In genomic region chr13:23682623-23682946, GRCm38 (mm10) we compare ENCODE assay signal across 10 mouse cellular contexts. TPM values are rescaled to one million over a fixed set of nuclear protein-coding genes. Genes with fewer than 3 reads are reported as not detected.
DNase-seq lines count a peak whose midpoint lies in the region; ATAC-seq and TF ChIP-seq lines count a peak whose summit lies in the region.
"Had no signal": no experiment of that assay in that cellular context is flagged by ENCODE, and none has a peak within 500 bp of the region (broad histone marks: within the 10 kb centered on the region; RNA-seq: fewer than 3 reads in every experiment).

No protein-coding gene starts in this region.

- ATAC-seq in lung, embryonic 15.5 days (ENCODE audit: borderline replicate concordance, extremely low read depth, low FRiP score, low TSS enrichment) = no peak
- ATAC-seq in embryonic facial prominence, embryonic 15.5 days (ENCODE audit: insufficient number of reproducible peaks, low FRiP score, low TSS enrichment, low read depth) = no peak
- ATAC-seq in intestine, postnatal 0 days = no peak
- no peak for ATAC-seq in neural tube, embryonic 13.5 days (ENCODE audit: low read depth)

- peaks cover 18% of the 10 kb centered on the region for H3K4me1 ChIP-seq in lung, embryonic 15.5 days
- peaks cover 12% of the 10 kb centered on the region for H3K4me1 ChIP-seq in embryonic facial prominence, embryonic 15.5 days
- H3K4me1 ChIP-seq in intestine, postnatal 0 days (replicated peaks; ENCODE audit: control insufficient read depth, insufficient read depth, low read length) = no peaks in the 10 kb centered on the region
- H3K4me1 ChIP-seq in neural tube, embryonic 13.5 days (replicated peaks) = peaks cover 27% of the 10 kb centered on the region

- H3K9ac ChIP-seq in lung, embryonic 15.5 days = peak overlapping the region; percentile 51
- H3K9ac ChIP-seq in embryonic facial prominence, embryonic 15.5 days = 0 out of 2 replicates have a peak overlapping the region, but pooled peaks have one; percentile 35
- H3K9ac ChIP-seq in intestine, postnatal 0 days (ENCODE audit: low read depth, low read length) = peak overlapping the region; percentile 31; the same call in 1 of the 2 replicates
- peak overlapping the region; percentile 68 for H3K9ac ChIP-seq in neural tube, embryonic 13.5 days

- peak overlapping the region; percentile 49 for H3K4me3 ChIP-seq in lung, embryonic 15.5 days
- H3K4me3 ChIP-seq in embryonic facial prominence, embryonic 15.5 days (replicated peaks) = peak overlapping the region; percentile 51
- H3K4me3 ChIP-seq in intestine, postnatal 0 days (ENCODE audit: low read depth, low read length) = peak overlapping the region; percentile 48
- peak overlapping the region; percentile 50 for H3K4me3 ChIP-seq in neural tube, embryonic 13.5 days

- no peaks in the 10 kb centered on the region for H3K9me3 ChIP-seq in lung, embryonic 15.5 days
- H3K9me3 ChIP-seq in embryonic facial prominence, embryonic 15.5 days (replicated peaks) = no peaks in the 10 kb centered on the region
- no peaks in the 10 kb centered on the region for H3K9me3 ChIP-seq in intestine, postnatal 0 days (ENCODE audit: control insufficient read depth)
- H3K9me3 ChIP-seq in neural tube, embryonic 13.5 days = no peaks in the 10 kb centered on the region

- no peaks in the 10 kb centered on the region for H3K27me3 ChIP-seq in lung, embryonic 15.5 days
- no peaks in the 10 kb centered on the region for H3K27me3 ChIP-seq in embryonic facial prominence, embryonic 15.5 days
- H3K27me3 ChIP-seq in intestine, postnatal 0 days (replicated peaks; ENCODE audit: control insufficient read depth, insufficient read depth, low read length) = no peaks in the 10 kb centered on the region
- no peaks in the 10 kb centered on the region for H3K27me3 ChIP-seq in neural tube, embryonic 13.5 days

- WGBS in lung, embryonic 15.5 days = 17% methylated on average over 1 of the region's 1 CpGs
- WGBS in embryonic facial prominence, embryonic 15.5 days = 64% methylated on average over 1 of the region's 1 CpGs
- WGBS in intestine, postnatal 0 days = 20% methylated on average over 1 of the region's 1 CpGs
- 42% methylated on average over 1 of the region's 1 CpGs for WGBS in neural tube, embryonic 13.5 days

- DNase-seq in lung, postnatal 4 days = no peak
- DNase-seq in testis, postnatal 10 days (ENCODE audit: low spot score) = no peak
- no peak for DNase-seq in cerebellum, adult 11-12 months
- no peak for DNase-seq in right cerebral cortex, postnatal 36 days (ENCODE audit: low spot score in 2 of 2)
- DNase-seq: heart, postnatal 10 days; thymus, postnatal 36 days had no signal

- H3K4me2 ChIP-seq in lung, embryonic 15.5 days = peak overlapping the region; percentile 59
- H3K4me2 ChIP-seq in embryonic facial prominence, embryonic 15.5 days (replicated peaks) = peak overlapping the region; percentile 50
- peak overlapping the region; percentile 61 for H3K4me2 ChIP-seq in intestine, postnatal 0 days (replicated peaks; ENCODE audit: low read depth)
- H3K4me2 ChIP-seq in neural tube, embryonic 13.5 days = peak overlapping the region; percentile 72

- H3K27ac ChIP-seq in lung, embryonic 15.5 days = peak overlapping the region; percentile 99
- peak overlapping the region; percentile 94 for H3K27ac ChIP-seq in embryonic facial prominence, embryonic 15.5 days (replicated peaks)
- 0 out of 2 replicates have a peak overlapping the region, but pooled peaks have one; percentile 60 for H3K27ac ChIP-seq in intestine, postnatal 0 days (ENCODE audit: low read depth, low read length)
- H3K27ac ChIP-seq in neural tube, embryonic 13.5 days (replicated peaks) = peak overlapping the region; percentile 96; the same call in 1 of the 2 replicates

- TF ChIP-seq CTCF in intestine, postnatal 0 days (IDR thresholded peaks at IDR 0.05; ENCODE audit: low read depth) = no peak

- no peaks in the 10 kb centered on the region for H3K36me3 ChIP-seq in lung, embryonic 15.5 days
- no peaks in the 10 kb centered on the region for H3K36me3 ChIP-seq in embryonic facial prominence, embryonic 15.5 days
- H3K36me3 ChIP-seq in intestine, postnatal 0 days (ENCODE audit: control insufficient read depth, insufficient read depth) = no peaks in the 10 kb centered on the region
- no peaks in the 10 kb centered on the region for H3K36me3 ChIP-seq in neural tube, embryonic 13.5 days

RNA-seq across cellular contexts. Expression of gene Hist1h2ac, which starts 1.2 kb away (rescaled TPM):
- polyA plus RNA-seq in lung, embryonic 15.5 days (2015; fragmentation: Nextera tagmentation; extraction: Ambion mirVana) = 1.6 and 1.8 TPM in 2 replicates
- polyA plus RNA-seq in embryonic facial prominence, embryonic 15.5 days (2015; fragmentation: Nextera tagmentation; extraction: Ambion mirVana) = 1.1 and 1.3 TPM in 2 replicates
- 0.46 TPM in 2 replicates for polyA plus RNA-seq in intestine, postnatal 0 days (2015; fragmentation: Nextera tagmentation; extraction: Ambion mirVana)
- polyA plus RNA-seq in neural tube, embryonic 13.5 days (2015; fragmentation: Nextera tagmentation; extraction: Ambion mirVana) = 0.40 and 0.66 TPM in 2 replicates

RNA-seq across cellular contexts. Expression of gene Hist1h2bc, which starts 1.4 kb away (rescaled TPM):
- 60.8 and 63.6 TPM in 2 replicates for polyA plus RNA-seq in lung, embryonic 15.5 days (2015; fragmentation: Nextera tagmentation; extraction: Ambion mirVana)
- polyA plus RNA-seq in embryonic facial prominence, embryonic 15.5 days (2015; fragmentation: Nextera tagmentation; extraction: Ambion mirVana) = 63.3 and 66.8 TPM in 2 replicates
- 211 and 224 TPM in 2 replicates for polyA plus RNA-seq in intestine, postnatal 0 days (2015; fragmentation: Nextera tagmentation; extraction: Ambion mirVana)
- 25.7 and 28.2 TPM in 2 replicates for polyA plus RNA-seq in neural tube, embryonic 13.5 days (2015; fragmentation: Nextera tagmentation; extraction: Ambion mirVana)

RNA-seq across cellular contexts. Expression of gene Hist1h1t, which starts 13.0 kb away (rescaled TPM):
- 0.22 and 0.35 TPM in 2 replicates for polyA plus RNA-seq in lung, embryonic 15.5 days (2015; fragmentation: Nextera tagmentation; extraction: Ambion mirVana)
- polyA plus RNA-seq in embryonic facial prominence, embryonic 15.5 days (2015; fragmentation: Nextera tagmentation; extraction: Ambion mirVana) = not detected in 2 replicates
- not detected in 2 replicates for polyA plus RNA-seq in intestine, postnatal 0 days (2015; fragmentation: Nextera tagmentation; extraction: Ambion mirVana)
- polyA plus RNA-seq in neural tube, embryonic 13.5 days (2015; fragmentation: Nextera tagmentation; extraction: Ambion mirVana) = not detected in 2 replicates

RNA-seq across cellular contexts. Expression of gene Hist1h4c, which starts 15.7 kb away (rescaled TPM):
- 8.2 and 9.4 TPM in 2 replicates for polyA plus RNA-seq in lung, embryonic 15.5 days (2015; fragmentation: Nextera tagmentation; extraction: Ambion mirVana)
- 4.2 and 5.3 TPM in 2 replicates for polyA plus RNA-seq in embryonic facial prominence, embryonic 15.5 days (2015; fragmentation: Nextera tagmentation; extraction: Ambion mirVana)
- polyA plus RNA-seq in intestine, postnatal 0 days (2015; fragmentation: Nextera tagmentation; extraction: Ambion mirVana) = 2.9 and 3.0 TPM in 2 replicates
- polyA plus RNA-seq in neural tube, embryonic 13.5 days (2015; fragmentation: Nextera tagmentation; extraction: Ambion mirVana) = 2.3 and 2.5 TPM in 2 replicates

RNA-seq across cellular contexts. Expression of gene Hfe, which starts 28.1 kb away (rescaled TPM):
- 8.6 and 10.8 TPM in 2 replicates for polyA plus RNA-seq in lung, embryonic 15.5 days (2015; fragmentation: Nextera tagmentation; extraction: Ambion mirVana)
- 8.7 and 13.0 TPM in 2 replicates for polyA plus RNA-seq in embryonic facial prominence, embryonic 15.5 days (2015; fragmentation: Nextera tagmentation; extraction: Ambion mirVana)
- 12.5 TPM in 2 replicates for polyA plus RNA-seq in intestine, postnatal 0 days (2015; fragmentation: Nextera tagmentation; extraction: Ambion mirVana)
- 3.7 and 4.0 TPM in 2 replicates for polyA plus RNA-seq in neural tube, embryonic 13.5 days (2015; fragmentation: Nextera tagmentation; extraction: Ambion mirVana)
